Comparison of ENCODE assay signal across 8 mouse cellular contexts in the genomic region with DNA sequence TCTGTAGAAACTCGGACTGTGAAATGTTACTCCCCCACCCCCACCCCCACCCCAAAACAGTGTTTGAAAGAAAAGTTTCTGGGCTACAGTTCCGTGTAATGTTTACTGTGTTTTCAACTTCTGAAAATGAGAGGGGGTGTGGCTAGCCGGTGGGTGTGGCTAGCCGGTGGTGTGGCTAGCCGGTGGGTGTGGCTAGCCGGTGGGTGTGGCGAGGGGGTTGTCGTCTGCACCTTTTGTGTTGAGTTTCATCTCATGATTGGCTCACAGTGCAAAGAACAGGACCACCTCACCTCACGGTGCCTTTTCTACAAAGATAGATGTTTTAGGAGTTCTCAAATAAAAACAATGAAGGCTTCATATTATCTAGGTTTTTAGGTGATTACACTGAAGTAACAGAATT. TPM values are rescaled to one million over a fixed set of nuclear protein-coding genes. Genes with fewer than 3 reads are reported as not detected.
DNase-seq lines count a peak whose midpoint lies in the region; ATAC-seq and TF ChIP-seq lines count a peak whose summit lies in the region.

No protein-coding gene starts in this region.

- intact Hi-C loops in heart, postnatal 14 days (cut with DNase I): loop anchor here (5.0 kb wide), 1 partner anchor 331 kb away; no protein-coding TSS in a partner anchor

- no peaks in the 10 kb centered on the region for H3K36me3 ChIP-seq in G1E (replicated peaks)
- H3K36me3 ChIP-seq in liver, embryonic 16.5 days (ENCODE audit: control insufficient read depth, insufficient read depth): no peaks in the 10 kb centered on the region
- H3K36me3 ChIP-seq in midbrain, embryonic 15.5 days (replicated peaks): no peaks in the 10 kb centered on the region
- no peaks in the 10 kb centered on the region for H3K36me3 ChIP-seq in forebrain, embryonic 10.5 days (replicated peaks)

- H3K4me2 ChIP-seq in liver, embryonic 16.5 days (ENCODE audit: low read depth, low read length): peak overlapping the region; percentile 30; the same call in 1 of the 2 replicates
- no peak overlapping the region for H3K4me2 ChIP-seq in midbrain, embryonic 15.5 days

- TF ChIP-seq CTCF in G1E (IDR thresholded peaks at IDR 0.05; ENCODE audit: low read depth, low read length): no peak

- 23% methylated on average over 9 of the region's 9 CpGs for WGBS in liver, embryonic 16.5 days (ENCODE audit: insufficient replicate concordance)
- 48% methylated on average over 9 of the region's 9 CpGs for WGBS in midbrain, embryonic 15.5 days
- 49% methylated on average over 9 of the region's 9 CpGs for WGBS in forebrain, embryonic 10.5 days

- H3K27me3 ChIP-seq in G1E (ENCODE audit: insufficient read depth, low read length): no peaks in the 10 kb centered on the region
- H3K27me3 ChIP-seq in liver, embryonic 16.5 days (ENCODE audit: control insufficient read depth, insufficient read depth, low read depth, low read length): no peaks in the 10 kb centered on the region
- H3K27me3 ChIP-seq in midbrain, embryonic 15.5 days (replicated peaks): no peaks in the 10 kb centered on the region
- no peaks in the 10 kb centered on the region for H3K27me3 ChIP-seq in forebrain, embryonic 10.5 days (ENCODE audit: poor library complexity, severe bottlenecking)

- DNase-seq in 3134 (ENCODE audit: extremely low read depth, insufficient read length, low spot score) (peak; percentile 66), G1E (ENCODE audit: low spot score) (peak; percentile 53)
- DNase-seq in heart, postnatal 14 days: peak; percentile 16 to 48
- no peak for DNase-seq in left cerebral cortex, adult 8-10 months (ENCODE audit: low spot score in 2 of 2)
- no peak for DNase-seq in forebrain, embryonic 10.5 days (ENCODE audit: extremely low spot score, low spot score)
- DNase-seq in thymus, postnatal 14 days: no peak

- H3K4me3 ChIP-seq in G1E (ENCODE audit: low read depth, low read length): peak overlapping the region; percentile 40; the same call in 1 of the 2 replicates
- H3K4me3 ChIP-seq in liver, embryonic 16.5 days (ENCODE audit: low read depth, low read length): no peak overlapping the region
- no peak overlapping the region for H3K4me3 ChIP-seq in midbrain, embryonic 15.5 days
- no peak overlapping the region for H3K4me3 ChIP-seq in forebrain, embryonic 10.5 days

- peak; percentile 75 for ATAC-seq in G1E (ENCODE audit: extremely low read depth, insufficient number of reproducible peaks, low FRiP score, poor library complexity, severe bottlenecking)
- ATAC-seq in liver, embryonic 16.5 days (ENCODE audit: low read depth): peak; percentile 55
- ATAC-seq in midbrain, embryonic 15.5 days (replicated peaks): no peak

- peaks cover 26% of the 10 kb centered on the region for H3K4me1 ChIP-seq in G1E (ENCODE audit: insufficient read depth, low read depth, low read length)
- H3K4me1 ChIP-seq in liver, embryonic 16.5 days (ENCODE audit: control insufficient read depth, low read depth, low read length): peaks cover 8% of the 10 kb centered on the region
- no peaks in the 10 kb centered on the region for H3K4me1 ChIP-seq in midbrain, embryonic 15.5 days
- H3K4me1 ChIP-seq in forebrain, embryonic 10.5 days: peaks cover 5% of the 10 kb centered on the region; the same call in 1 of the 2 replicates

- H3K9me3 ChIP-seq in G1E (replicated peaks): no peaks in the 10 kb centered on the region
- H3K9me3 ChIP-seq in liver, embryonic 16.5 days (replicated peaks; ENCODE audit: control insufficient read depth, low read length): no peaks in the 10 kb centered on the region
- H3K9me3 ChIP-seq in midbrain, embryonic 15.5 days: no peaks in the 10 kb centered on the region
- H3K9me3 ChIP-seq in forebrain, embryonic 10.5 days: no peaks in the 10 kb centered on the region

- H3K9ac ChIP-seq in liver, embryonic 16.5 days (ENCODE audit: low read depth, low read length): no peak overlapping the region
- H3K9ac ChIP-seq in midbrain, embryonic 15.5 days: no peak overlapping the region

- no peak overlapping the region for H3K27ac ChIP-seq in liver, embryonic 16.5 days (ENCODE audit: low read length)
- H3K27ac ChIP-seq in midbrain, embryonic 15.5 days: no peak overlapping the region
- H3K27ac ChIP-seq in forebrain, embryonic 10.5 days: no peak overlapping the region

RNA-seq across cellular contexts. Expression of a gene that starts 24.0 kb away (rescaled TPM):
- total RNA-seq in G1E (2014; fragmentation: Nextera tagmentation): 0.45 and 0.68 TPM in 2 replicates
- total RNA-seq in G1E (2017): 0.12 and 0.16 TPM in 2 replicates
- 0.01 TPM in 2 replicates for polyA plus RNA-seq in G1E (2012)
- 1 to 10 TPM in 1 of 2 experiments, under 1 TPM in 1; 0.98 to 1.0 TPM for total RNA-seq in heart, postnatal 14 days (2021)
- 0.68 and 0.72 TPM in 2 replicates for polyA plus RNA-seq in liver, embryonic 16.5 days (2015; fragmentation: Nextera tagmentation; extraction: Ambion mirVana)
- polyA plus RNA-seq in midbrain, embryonic 15.5 days (2015; fragmentation: Nextera tagmentation; extraction: Ambion mirVana): 7.0 and 7.5 TPM in 2 replicates
- total RNA-seq in left cerebral cortex, adult 8-10 months (2022): 10 to 100 TPM; 13.6 to 17.6 (median 15.8) TPM
- 1.1 and 1.7 TPM in 2 replicates for polyA plus RNA-seq in forebrain, embryonic 10.5 days (2016; fragmentation: Nextera tagmentation; extraction: Ambion mirVana)

RNA-seq across cellular contexts. Expression of a gene that starts 30.5 kb away (rescaled TPM):
- not detected in 2 replicates for total RNA-seq in G1E (2014; fragmentation: Nextera tagmentation)
- total RNA-seq in G1E (2017): 0.11 TPM in 1 of 2 replicates, not detected in the other
- polyA plus RNA-seq in G1E (2012): 0.01 TPM in 1 of 2 replicates, not detected in the other
- 10 to 100 TPM in 1 of 2 experiments, 1 to 10 TPM in 1; 8.9 to 14.3 TPM for total RNA-seq in heart, postnatal 14 days (2021)
- 12.5 and 14.6 TPM in 2 replicates for polyA plus RNA-seq in liver, embryonic 16.5 days (2015; fragmentation: Nextera tagmentation; extraction: Ambion mirVana)
- 1.4 and 1.9 TPM in 2 replicates for polyA plus RNA-seq in midbrain, embryonic 15.5 days (2015; fragmentation: Nextera tagmentation; extraction: Ambion mirVana)
- 1 to 10 TPM; 2.4 to 3.3 (median 2.6) TPM for total RNA-seq in left cerebral cortex, adult 8-10 months (2022)
- 1.7 and 1.9 TPM in 2 replicates for polyA plus RNA-seq in forebrain, embryonic 10.5 days (2016; fragmentation: Nextera tagmentation; extraction: Ambion mirVana)

Comparison
In these comparisons a context has a peak if more than half of its experiments do, and no peak if none do; other contexts are left out.
1. DNase-seq: peak in 3134 (single experiment), G1E (single experiment) and heart, postnatal 14 days (2 of 2); none in left cerebral cortex, adult 8-10 months (0 of 2), forebrain, embryonic 10.5 days (single experiment) and thymus, postnatal 14 days (single experiment).